Comparison of ENCODE assay signal across 7 mouse cellular contexts in genomic region chr12:84995112-84995761, GRCm38 (mm10). TPM values are rescaled to one million over a fixed set of nuclear protein-coding genes. Genes with fewer than 3 reads are reported as not detected.
DNase-seq lines count a peak whose midpoint lies in the region; ATAC-seq lines count a peak whose summit lies in the region.

No protein-coding gene starts in this region.

- no peak for DNase-seq in liver, embryonic 11.5 days (ENCODE audit: low spot score)
- DNase-seq in liver: no peak
- no peak for DNase-seq in forebrain, embryonic 10.5 days (ENCODE audit: extremely low spot score, low spot score)
- DNase-seq in naive thymus-derived CD4-positive, alpha-beta T cell, adult 2 months (ENCODE audit: low read depth): peak; percentile 12
- DNase-seq in left cerebral cortex, adult 11 months (ENCODE audit: low spot score): no peak
- no peak for DNase-seq in adrenal gland, adult (ENCODE audit: inconsistent age in 2 of 2, low spot score in 1 of 2)

- peaks cover 19% of the 10 kb centered on the region for H3K4me1 ChIP-seq in liver, embryonic 11.5 days (replicated peaks; ENCODE audit: control insufficient read depth, insufficient read depth, low read length)
- peaks cover 25% of the 10 kb centered on the region for H3K4me1 ChIP-seq in forebrain, embryonic 10.5 days
- peaks cover 19% of the 10 kb centered on the region for H3K4me1 ChIP-seq in hindbrain, embryonic 16.5 days (ENCODE audit: control insufficient read depth, insufficient read depth, low read depth, low read length)

- H3K9ac ChIP-seq in liver, embryonic 11.5 days (ENCODE audit: low read depth, low read length): peak overlapping the region; percentile 28; the same call in 1 of the 2 replicates
- no peak overlapping the region for H3K9ac ChIP-seq in hindbrain, embryonic 16.5 days (ENCODE audit: low read depth, low read length)

- WGBS in liver, embryonic 11.5 days: 87% methylated on average over 8 of the region's 9 CpGs
- 90% methylated on average over 9 of the region's 9 CpGs for WGBS in forebrain, embryonic 10.5 days
- 91% methylated on average over 9 of the region's 9 CpGs for WGBS in hindbrain, embryonic 16.5 days

- H3K27ac ChIP-seq in liver, embryonic 11.5 days (ENCODE audit: low read depth, low read length): no peak overlapping the region
- H3K27ac ChIP-seq in forebrain, embryonic 10.5 days: peak overlapping the region; percentile 97
- no peak overlapping the region; the same call in 1 of the 2 replicates for H3K27ac ChIP-seq in hindbrain, embryonic 16.5 days (ENCODE audit: low read depth, low read length)

- no peaks in the 10 kb centered on the region; the same call in 1 of the 2 replicates for H3K36me3 ChIP-seq in liver, embryonic 11.5 days (ENCODE audit: control insufficient read depth, insufficient read depth, low read length)
- H3K36me3 ChIP-seq in forebrain, embryonic 10.5 days (replicated peaks): peaks cover 22% of the 10 kb centered on the region
- no peaks in the 10 kb centered on the region for H3K36me3 ChIP-seq in hindbrain, embryonic 16.5 days (ENCODE audit: control insufficient read depth, insufficient read depth, low read length)

- H3K9me3 ChIP-seq in liver, embryonic 11.5 days (ENCODE audit: control insufficient read depth, low read length): no peaks in the 10 kb centered on the region
- no peaks in the 10 kb centered on the region for H3K9me3 ChIP-seq in forebrain, embryonic 10.5 days
- no peaks in the 10 kb centered on the region for H3K9me3 ChIP-seq in hindbrain, embryonic 16.5 days (ENCODE audit: control insufficient read depth, low read length)

- no peaks in the 10 kb centered on the region for H3K27me3 ChIP-seq in liver, embryonic 11.5 days (replicated peaks; ENCODE audit: control insufficient read depth, insufficient read depth, low read length)
- no peaks in the 10 kb centered on the region for H3K27me3 ChIP-seq in forebrain, embryonic 10.5 days (ENCODE audit: poor library complexity, severe bottlenecking)
- no peaks in the 10 kb centered on the region for H3K27me3 ChIP-seq in hindbrain, embryonic 16.5 days (replicated peaks; ENCODE audit: control insufficient read depth, insufficient read depth, low read length)

- H3K4me2 ChIP-seq in liver, embryonic 11.5 days: peak overlapping the region; percentile 58
- H3K4me2 ChIP-seq in hindbrain, embryonic 16.5 days (ENCODE audit: low read length): peak overlapping the region; percentile 42

- H3K4me3 ChIP-seq in liver, embryonic 11.5 days (ENCODE audit: low read depth, low read length): peak overlapping the region; percentile 94; the same call in 1 of the 2 replicates
- H3K4me3 ChIP-seq in forebrain, embryonic 10.5 days: peak overlapping the region; percentile 100
- peak overlapping the region; percentile 88 for H3K4me3 ChIP-seq in hindbrain, embryonic 16.5 days (ENCODE audit: low read length)

- ATAC-seq in liver, embryonic 11.5 days (replicated peaks; ENCODE audit: low FRiP score): no peak
- no peak for ATAC-seq in hindbrain, embryonic 16.5 days

RNA-seq across cellular contexts. Expression of gene Ylpm1, which starts 0.9 kb away (rescaled TPM):
- polyA plus RNA-seq in liver, embryonic 11.5 days (2014; fragmentation: Nextera tagmentation; extraction: Ambion mirVana): 25.5 and 30.7 TPM in 2 replicates
- polyA plus RNA-seq in forebrain, embryonic 10.5 days (2016; fragmentation: Nextera tagmentation; extraction: Ambion mirVana): 34.2 and 37.2 TPM in 2 replicates
- 28.7 and 29.7 TPM in 2 replicates for polyA plus RNA-seq in hindbrain, embryonic 16.5 days (2015; fragmentation: Nextera tagmentation; extraction: Ambion mirVana)

RNA-seq across cellular contexts. Expression of gene Arel1, which starts 24.5 kb away (rescaled TPM):
- 19.6 and 22.9 TPM in 2 replicates for polyA plus RNA-seq in liver, embryonic 11.5 days (2014; fragmentation: Nextera tagmentation; extraction: Ambion mirVana)
- polyA plus RNA-seq in forebrain, embryonic 10.5 days (2016; fragmentation: Nextera tagmentation; extraction: Ambion mirVana): 18.5 and 18.7 TPM in 2 replicates
- polyA plus RNA-seq in hindbrain, embryonic 16.5 days (2015; fragmentation: Nextera tagmentation; extraction: Ambion mirVana): 29.3 and 36.0 TPM in 2 replicates

RNA-seq across cellular contexts. Expression of gene Fcf1, which starts 24.5 kb away (rescaled TPM):
- 205 and 215 TPM in 2 replicates for polyA plus RNA-seq in liver, embryonic 11.5 days (2014; fragmentation: Nextera tagmentation; extraction: Ambion mirVana)
- polyA plus RNA-seq in forebrain, embryonic 10.5 days (2016; fragmentation: Nextera tagmentation; extraction: Ambion mirVana): 174 and 175 TPM in 2 replicates
- polyA plus RNA-seq in hindbrain, embryonic 16.5 days (2015; fragmentation: Nextera tagmentation; extraction: Ambion mirVana): 72.8 and 74.8 TPM in 2 replicates
